8 mouse cellular contexts compared by ENCODE assay signal in genomic region chr10:127194428-127195327, GRCm38 (mm10). TPM values are rescaled to one million over a fixed set of nuclear protein-coding genes. Genes with fewer than 3 reads are reported as not detected.
DNase-seq lines count a peak whose midpoint lies in the region; ATAC-seq and TF ChIP-seq lines count a peak whose summit lies in the region.

No protein-coding gene starts in this region.

- no peaks in the 10 kb centered on the region for H3K27me3 ChIP-seq in intestine, embryonic 16.5 days (replicated peaks; ENCODE audit: control insufficient read depth, insufficient read depth, low read length)
- H3K27me3 ChIP-seq in liver, postnatal 0 days (ENCODE audit: insufficient read depth, low read length): peaks cover 7% of the 10 kb centered on the region; the same call in 1 of the 2 replicates
- no peaks in the 10 kb centered on the region for H3K27me3 ChIP-seq in neural tube, embryonic 15.5 days (replicated peaks)

- peaks cover 13% of the 10 kb centered on the region; the same call in 1 of the 2 replicates for H3K36me3 ChIP-seq in intestine, embryonic 16.5 days (ENCODE audit: control insufficient read depth, insufficient read depth, low read length)
- H3K36me3 ChIP-seq in liver, postnatal 0 days (replicated peaks; ENCODE audit: insufficient read depth, low read length): peaks cover 18% of the 10 kb centered on the region
- H3K36me3 ChIP-seq in neural tube, embryonic 15.5 days: peaks cover 42% of the 10 kb centered on the region

- peak overlapping the region; percentile 94 for H3K4me2 ChIP-seq in intestine, embryonic 16.5 days (ENCODE audit: low read depth, low read length)
- peak overlapping the region; percentile 99 for H3K4me2 ChIP-seq in liver, postnatal 0 days (ENCODE audit: low read depth, low read length)
- H3K4me2 ChIP-seq in neural tube, embryonic 15.5 days: peak overlapping the region; percentile 94

- H3K4me1 ChIP-seq in intestine, embryonic 16.5 days (ENCODE audit: control insufficient read depth, insufficient read depth, low read length): peaks cover 19% of the 10 kb centered on the region
- peaks cover 27% of the 10 kb centered on the region for H3K4me1 ChIP-seq in liver, postnatal 0 days (ENCODE audit: insufficient read depth)
- H3K4me1 ChIP-seq in neural tube, embryonic 15.5 days: peaks cover 54% of the 10 kb centered on the region

- 9% methylated on average over 22 of the region's 22 CpGs for WGBS in intestine, embryonic 16.5 days
- WGBS in liver, postnatal 0 days (ENCODE audit: insufficient replicate concordance): 11% methylated on average over 22 of the region's 22 CpGs
- 14% methylated on average over 22 of the region's 22 CpGs for WGBS in neural tube, embryonic 15.5 days

- peak; percentile 83 for DNase-seq in 3T3-L1 (ENCODE audit: low read depth, low spot score)
- peak; percentile 59 for DNase-seq in embryo, embryonic 11 days
- DNase-seq in heart, adult 18-20 months: peak; percentile 78 to 84
- peak; percentile 66 for DNase-seq in liver, postnatal 0 days
- no peak for DNase-seq in left cerebral cortex, postnatal 14 days (ENCODE audit: low spot score in 2 of 2)

- peak overlapping the region; percentile 92 for H3K4me3 ChIP-seq in intestine, embryonic 16.5 days (ENCODE audit: low read length)
- H3K4me3 ChIP-seq in liver, postnatal 0 days (ENCODE audit: low read depth, low read length): peak overlapping the region; percentile 95
- peak overlapping the region; percentile 94 for H3K4me3 ChIP-seq in neural tube, embryonic 15.5 days (replicated peaks)

- no peak for TF ChIP-seq CTCF in liver, postnatal 0 days (IDR thresholded peaks at IDR 0.05; ENCODE audit: low read depth)

- no peaks in the 10 kb centered on the region for H3K9me3 ChIP-seq in intestine, embryonic 16.5 days (ENCODE audit: control insufficient read depth, low read length)
- no peaks in the 10 kb centered on the region for H3K9me3 ChIP-seq in liver, postnatal 0 days (ENCODE audit: low read length)
- H3K9me3 ChIP-seq in neural tube, embryonic 15.5 days (replicated peaks): no peaks in the 10 kb centered on the region

- no peak for TF ChIP-seq EP300 in liver, postnatal 0 days (IDR thresholded peaks at IDR 0.05; ENCODE audit: low read depth)

- H3K9ac ChIP-seq in intestine, embryonic 16.5 days (ENCODE audit: low read depth, low read length): peak overlapping the region; percentile 90
- peak overlapping the region; percentile 95 for H3K9ac ChIP-seq in liver, postnatal 0 days (replicated peaks)
- peak overlapping the region; percentile 95 for H3K9ac ChIP-seq in neural tube, embryonic 15.5 days (replicated peaks)

- peak; percentile 30 for ATAC-seq in activated CD4-positive, CD25-positive, alpha-beta regulatory T cell, adult 4 months
- ATAC-seq in intestine, embryonic 16.5 days: peak; percentile 56
- peak; percentile 70 for ATAC-seq in liver, postnatal 0 days
- ATAC-seq in neural tube, embryonic 15.5 days (ENCODE audit: low FRiP score): peak; percentile 46; the same call in 1 of the 2 replicates

- intact Hi-C loops in left cerebral cortex, postnatal 14 days (cut with DNase I): no loop called here

- peak overlapping the region; percentile 90 for H3K27ac ChIP-seq in intestine, embryonic 16.5 days (ENCODE audit: low read length)
- H3K27ac ChIP-seq in liver, postnatal 0 days (ENCODE audit: low read depth): peak overlapping the region; percentile 89
- peak overlapping the region; percentile 93 for H3K27ac ChIP-seq in neural tube, embryonic 15.5 days (replicated peaks)

RNA-seq across cellular contexts. Expression of gene Dtx3, which starts 0.8 kb away (rescaled TPM):
- polyA plus RNA-seq in activated CD4-positive, CD25-positive, alpha-beta regulatory T cell, adult 4 months (2017; shearing (Covaris generic)): 10 to 100 TPM; 40.6 to 42.9 TPM
- 10 to 100 TPM; 18.1 to 21.2 TPM for total RNA-seq in heart, adult 18-20 months (2021)
- 54.4 and 56.9 TPM in 2 replicates for polyA plus RNA-seq in intestine, embryonic 16.5 days (2015; fragmentation: Nextera tagmentation; extraction: Ambion mirVana)
- polyA plus RNA-seq in liver, postnatal 0 days (2015; fragmentation: Nextera tagmentation; extraction: Ambion mirVana): 8.8 and 8.9 TPM in 2 replicates
- polyA plus RNA-seq in neural tube, embryonic 15.5 days (2015; fragmentation: Nextera tagmentation; extraction: Ambion mirVana): 211 and 245 TPM in 2 replicates
- total RNA-seq in left cerebral cortex, postnatal 14 days (2021): 100 to 1,000 TPM; 202 to 203 TPM

RNA-seq across cellular contexts. Expression of gene Arhgef25, which starts 4.8 kb away (rescaled TPM):
- not detected for polyA plus RNA-seq in activated CD4-positive, CD25-positive, alpha-beta regulatory T cell, adult 4 months (2017; shearing (Covaris generic))
- total RNA-seq in heart, adult 18-20 months (2021): 10 to 100 TPM in 1 of 2 experiments, 1 to 10 TPM in 1; 8.9 to 10.1 TPM
- 44.7 and 46.3 TPM in 2 replicates for polyA plus RNA-seq in intestine, embryonic 16.5 days (2015; fragmentation: Nextera tagmentation; extraction: Ambion mirVana)
- polyA plus RNA-seq in liver, postnatal 0 days (2015; fragmentation: Nextera tagmentation; extraction: Ambion mirVana): 1.9 and 2.6 TPM in 2 replicates
- 32.7 and 34.9 TPM in 2 replicates for polyA plus RNA-seq in neural tube, embryonic 15.5 days (2015; fragmentation: Nextera tagmentation; extraction: Ambion mirVana)
- total RNA-seq in left cerebral cortex, postnatal 14 days (2021): 100 to 1,000 TPM in 1 of 2 experiments, 10 to 100 TPM in 1; 92.9 to 103 TPM

RNA-seq across cellular contexts. Expression of gene Slc26a10, which starts 14.2 kb away (rescaled TPM):
- polyA plus RNA-seq in activated CD4-positive, CD25-positive, alpha-beta regulatory T cell, adult 4 months (2017; shearing (Covaris generic)): 1 to 10 TPM; 2.5 to 2.7 TPM
- 1 to 10 TPM; 8.0 to 9.2 TPM for total RNA-seq in heart, adult 18-20 months (2021)
- polyA plus RNA-seq in intestine, embryonic 16.5 days (2015; fragmentation: Nextera tagmentation; extraction: Ambion mirVana): 1.0 and 1.1 TPM in 2 replicates
- 2.0 TPM in 2 replicates for polyA plus RNA-seq in liver, postnatal 0 days (2015; fragmentation: Nextera tagmentation; extraction: Ambion mirVana)
- 1.0 TPM in 2 replicates for polyA plus RNA-seq in neural tube, embryonic 15.5 days (2015; fragmentation: Nextera tagmentation; extraction: Ambion mirVana)
- 1 to 10 TPM; 1.1 to 1.4 TPM for total RNA-seq in left cerebral cortex, postnatal 14 days (2021)

RNA-seq across cellular contexts. Expression of gene Pip4k2c, which starts 16.7 kb away (rescaled TPM):
- 10 to 100 TPM; 24.2 to 27.8 TPM for polyA plus RNA-seq in activated CD4-positive, CD25-positive, alpha-beta regulatory T cell, adult 4 months (2017; shearing (Covaris generic))
- total RNA-seq in heart, adult 18-20 months (2021): 10 to 100 TPM; 30.3 to 30.8 TPM
- polyA plus RNA-seq in intestine, embryonic 16.5 days (2015; fragmentation: Nextera tagmentation; extraction: Ambion mirVana): 40.3 and 44.5 TPM in 2 replicates
- 14.7 and 17.7 TPM in 2 replicates for polyA plus RNA-seq in liver, postnatal 0 days (2015; fragmentation: Nextera tagmentation; extraction: Ambion mirVana)
- polyA plus RNA-seq in neural tube, embryonic 15.5 days (2015; fragmentation: Nextera tagmentation; extraction: Ambion mirVana): 19.8 and 23.0 TPM in 2 replicates
- 10 to 100 TPM; 63.6 to 78.9 TPM for total RNA-seq in left cerebral cortex, postnatal 14 days (2021)

RNA-seq across cellular contexts. Expression of gene B4galnt1, which starts 29.7 kb away (rescaled TPM):
- polyA plus RNA-seq in activated CD4-positive, CD25-positive, alpha-beta regulatory T cell, adult 4 months (2017; shearing (Covaris generic)): 100 to 1,000 TPM; 152 to 209 TPM
- total RNA-seq in heart, adult 18-20 months (2021): 1 to 10 TPM; 1.8 to 7.9 TPM
- 65.6 and 66.7 TPM in 2 replicates for polyA plus RNA-seq in intestine, embryonic 16.5 days (2015; fragmentation: Nextera tagmentation; extraction: Ambion mirVana)
- polyA plus RNA-seq in liver, postnatal 0 days (2015; fragmentation: Nextera tagmentation; extraction: Ambion mirVana): 27.2 and 32.2 TPM in 2 replicates
- polyA plus RNA-seq in neural tube, embryonic 15.5 days (2015; fragmentation: Nextera tagmentation; extraction: Ambion mirVana): 69.5 and 70.4 TPM in 2 replicates
- total RNA-seq in left cerebral cortex, postnatal 14 days (2021): 100 to 1,000 TPM; 108 to 110 TPM

Comparison
In these comparisons a context has a peak if more than half of its experiments do, and no peak if none do; other contexts are left out.
1. DNase-seq: peak in 3T3-L1 (single experiment), embryo, embryonic 11 days (single experiment), heart, adult 18-20 months (2 of 2) and liver, postnatal 0 days (single experiment); none in left cerebral cortex, postnatal 14 days (0 of 2).
2. Peak in every context shown above with its lines, with median percentiles within 50 percentile points of each other: ATAC-seq, H3K27ac ChIP-seq, H3K4me2 ChIP-seq, H3K4me3 ChIP-seq and H3K9ac ChIP-seq.